Mouse (Mus musculus): Measurements from ENCODE around the gene Clec1a. TPM values are rescaled to one million over a fixed set of nuclear protein-coding genes. Genes with fewer than 3 reads are reported as not detected.
"Not testable (repeated sequence)": the region's sequence is repeated elsewhere in the genome, so short reads cannot be mapped to it uniquely, and the experiment has no call there.

Clec1a gene
- 2.8 TPM in 2 replicates for polyA plus RNA-seq (2016; fragmentation: Nextera tagmentation; extraction: Ambion mirVana)

GRCm38 (mm10) chr6:129451411-129452039, at the start of gene Clec1a:
Gene Clec1a, minus strand, starts transcription at chr6:129452000.
- H3K4me3 ChIP-seq, result no peak within 1 kb of the TSS
- no peaks in the 10 kb centered on the region for H3K36me3 ChIP-seq
- 60% methylated on average over 13 of the region's 13 CpGs for WGBS
- H3K9me3 ChIP-seq, result no peaks in the 10 kb centered on the region
- H3K4me1 ChIP-seq, result no peaks in the 10 kb centered on the region
- H3K9ac ChIP-seq, result no peak within 1 kb of the TSS
- H3K4me2 ChIP-seq (replicated peaks), result no peak within 1 kb of the TSS
- H3K27me3 ChIP-seq (replicated peaks), result no peaks in the 10 kb centered on the region
- ATAC-seq (ENCODE audit: low FRiP score, low read depth), result no peak
- no peak within 1 kb of the TSS for H3K27ac ChIP-seq

DNA sequence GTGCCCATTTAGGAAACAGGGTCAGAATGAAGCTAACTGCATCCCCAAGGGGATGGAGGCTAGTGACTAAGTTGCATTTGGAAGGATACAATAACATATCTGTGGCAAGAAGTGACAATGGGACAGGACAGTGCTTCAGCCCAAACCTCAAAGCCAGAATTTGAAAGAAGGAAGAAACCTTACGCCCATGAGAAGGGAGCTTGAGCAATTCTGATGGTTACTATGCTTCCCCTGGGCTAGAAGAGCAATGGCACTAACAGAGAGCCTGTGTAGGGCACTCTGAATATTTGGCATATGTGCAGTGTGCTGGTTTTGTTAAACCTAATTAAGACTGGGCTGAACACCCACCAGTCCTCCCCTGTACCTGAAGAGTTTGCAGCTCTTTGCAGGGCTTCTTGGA, 47.7 kb upstream of the Clec1a start:
- 95% methylated on average over 1 of the region's 1 CpGs for WGBS
- H3K9ac ChIP-seq, H3K27ac ChIP-seq: not testable (repeated sequence)

DNA sequence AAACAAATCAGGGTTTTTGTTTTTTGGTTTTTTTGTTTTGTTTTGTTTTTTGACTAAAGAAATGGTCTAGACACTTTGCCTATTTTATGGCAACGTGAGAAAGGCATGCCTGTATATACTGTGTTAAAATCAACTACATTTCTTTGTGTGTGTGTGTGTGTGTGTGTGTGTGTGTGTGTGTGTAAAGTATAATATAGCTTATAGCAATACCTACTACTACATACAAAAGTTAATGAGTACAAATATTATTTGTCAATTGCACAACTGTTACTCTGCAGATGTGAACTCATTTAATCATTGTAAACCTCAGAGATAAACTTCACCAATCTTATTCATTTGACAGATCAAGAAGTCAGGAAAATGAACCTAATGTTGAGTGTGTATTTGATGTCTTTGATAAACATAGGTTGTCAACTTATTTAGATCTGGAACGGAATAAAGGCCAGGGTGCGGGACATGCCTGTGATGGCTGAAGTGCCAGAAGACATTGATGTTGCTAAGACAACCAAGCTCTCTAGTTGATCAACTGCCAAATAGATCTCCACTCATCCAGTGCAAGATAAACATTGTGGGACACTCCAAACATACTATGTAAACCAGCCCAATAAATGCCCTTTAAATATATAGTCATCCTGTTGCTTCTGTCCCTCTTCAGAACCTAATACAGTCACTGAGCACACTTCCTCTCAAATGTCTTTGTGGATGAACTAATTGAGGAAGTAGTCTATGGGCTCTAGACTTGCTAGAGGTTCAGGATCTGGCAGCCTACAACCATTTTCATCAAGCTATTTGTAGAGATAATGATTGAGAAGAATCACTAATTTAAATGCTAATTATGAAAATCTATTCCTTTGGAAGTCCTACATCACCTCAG, 45.8 kb upstream of the Clec1a start:
- Histone ChIP-seq H3K4me2 (replicated peaks) (no peak overlapping the region), H3K4me1 (no peaks in the 10 kb centered on the region), H3K9me3 (no peaks in the 10 kb centered on the region), H3K36me3 (no peaks in the 10 kb centered on the region), H3K27me3 (replicated peaks) (no peaks in the 10 kb centered on the region), H3K9ac (no peak overlapping the region), H3K27ac (no peak overlapping the region), H3K4me3 (no peak overlapping the region)
- WGBS, result 94% methylated on average over 3 of the region's 3 CpGs
- no peak for ATAC-seq (ENCODE audit: low FRiP score, low read depth)

More for the DNA sequence above, 47.7 kb upstream of the Clec1a start:
- H3K4me3 ChIP-seq; ATAC-seq (ENCODE audit: low FRiP score, low read depth); H3K36me3 ChIP-seq; H3K9me3 ChIP-seq; H3K4me2 ChIP-seq (replicated peaks); H3K27me3 ChIP-seq (replicated peaks); H3K4me1 ChIP-seq: not testable (repeated sequence)

DNA sequence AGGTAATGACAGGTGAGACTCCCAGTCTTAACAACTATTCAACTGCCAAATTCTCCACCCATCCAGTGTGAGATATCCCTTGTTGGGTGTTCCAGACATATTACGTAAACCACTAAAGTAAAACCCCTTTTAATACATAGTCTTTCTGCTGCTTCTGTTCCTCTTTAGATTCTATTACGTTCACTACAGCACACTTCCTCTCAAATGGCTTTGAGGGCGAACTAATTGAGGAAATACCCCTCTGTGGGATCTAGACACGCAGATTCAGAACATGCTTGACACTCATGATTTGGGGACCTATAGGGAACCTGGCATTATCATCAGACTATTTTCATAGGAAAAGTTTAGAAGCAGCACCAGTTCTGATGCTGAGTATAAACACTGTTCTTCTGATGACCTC, 43.1 kb upstream of the Clec1a start:
- no peak for ATAC-seq (ENCODE audit: low FRiP score, low read depth)
- H3K9ac ChIP-seq, result no peak overlapping the region
- H3K9me3 ChIP-seq, result no peaks in the 10 kb centered on the region
- 83% methylated on average over 4 of the region's 4 CpGs for WGBS
- no peak overlapping the region for H3K4me3 ChIP-seq
- no peaks in the 10 kb centered on the region for H3K27me3 ChIP-seq (replicated peaks)
- no peak overlapping the region for H3K27ac ChIP-seq
- no peaks in the 10 kb centered on the region for H3K36me3 ChIP-seq
- no peak overlapping the region for H3K4me2 ChIP-seq (replicated peaks)
- no peaks in the 10 kb centered on the region for H3K4me1 ChIP-seq

DNA sequence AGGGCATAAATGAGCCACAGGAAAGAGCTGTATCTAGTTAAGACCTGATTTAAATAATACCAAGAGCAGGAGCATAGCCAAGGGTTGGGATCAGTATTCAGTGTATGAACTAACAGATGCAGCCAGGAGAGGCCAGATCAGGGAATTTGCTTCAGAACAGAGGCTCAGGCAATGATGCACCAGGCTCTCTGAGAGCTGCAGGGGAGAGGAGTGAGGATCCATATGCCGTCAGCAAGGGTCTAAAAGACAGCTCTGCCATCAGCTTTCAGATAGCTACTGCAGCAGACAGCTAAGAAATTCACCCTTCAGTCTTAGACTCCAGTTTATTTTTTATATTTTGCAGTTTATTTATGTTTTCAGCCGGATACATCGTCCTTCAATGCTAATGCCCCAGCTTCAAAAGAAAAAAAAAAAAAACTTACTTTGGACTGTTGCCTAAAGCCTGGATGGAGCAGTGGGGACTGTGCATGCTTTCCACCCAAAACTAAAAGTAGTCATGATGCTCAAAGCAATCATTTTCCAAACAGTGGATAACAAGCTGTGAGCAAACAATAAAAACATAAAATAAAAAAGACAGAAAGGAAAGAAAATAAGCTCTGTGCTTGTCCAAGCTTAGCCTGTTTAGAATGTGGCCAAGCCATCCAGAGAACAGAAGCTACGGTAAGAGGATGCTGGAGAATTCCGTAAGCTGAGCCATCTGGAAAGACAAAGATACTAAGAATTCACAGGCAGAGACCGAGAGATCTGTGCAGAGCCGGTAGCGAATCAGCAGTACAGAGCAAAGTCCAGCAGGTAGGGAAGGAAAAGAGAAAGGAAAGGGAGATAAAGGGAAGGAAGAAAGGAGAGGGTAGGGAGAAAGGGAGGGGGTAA, 28.5 kb upstream of the Clec1a start:
- WGBS, result 78% methylated on average over 8 of the region's 8 CpGs
- H3K27me3 ChIP-seq (replicated peaks), result no peaks in the 10 kb centered on the region
- H3K4me2 ChIP-seq (replicated peaks), result no peak overlapping the region
- ATAC-seq (ENCODE audit: low FRiP score, low read depth), result no peak
- no peaks in the 10 kb centered on the region for H3K36me3 ChIP-seq
- H3K4me3 ChIP-seq, result no peak overlapping the region
- no peak overlapping the region for H3K27ac ChIP-seq
- no peaks in the 10 kb centered on the region for H3K4me1 ChIP-seq
- no peaks in the 10 kb centered on the region for H3K9me3 ChIP-seq
- no peak overlapping the region for H3K9ac ChIP-seq

DNA sequence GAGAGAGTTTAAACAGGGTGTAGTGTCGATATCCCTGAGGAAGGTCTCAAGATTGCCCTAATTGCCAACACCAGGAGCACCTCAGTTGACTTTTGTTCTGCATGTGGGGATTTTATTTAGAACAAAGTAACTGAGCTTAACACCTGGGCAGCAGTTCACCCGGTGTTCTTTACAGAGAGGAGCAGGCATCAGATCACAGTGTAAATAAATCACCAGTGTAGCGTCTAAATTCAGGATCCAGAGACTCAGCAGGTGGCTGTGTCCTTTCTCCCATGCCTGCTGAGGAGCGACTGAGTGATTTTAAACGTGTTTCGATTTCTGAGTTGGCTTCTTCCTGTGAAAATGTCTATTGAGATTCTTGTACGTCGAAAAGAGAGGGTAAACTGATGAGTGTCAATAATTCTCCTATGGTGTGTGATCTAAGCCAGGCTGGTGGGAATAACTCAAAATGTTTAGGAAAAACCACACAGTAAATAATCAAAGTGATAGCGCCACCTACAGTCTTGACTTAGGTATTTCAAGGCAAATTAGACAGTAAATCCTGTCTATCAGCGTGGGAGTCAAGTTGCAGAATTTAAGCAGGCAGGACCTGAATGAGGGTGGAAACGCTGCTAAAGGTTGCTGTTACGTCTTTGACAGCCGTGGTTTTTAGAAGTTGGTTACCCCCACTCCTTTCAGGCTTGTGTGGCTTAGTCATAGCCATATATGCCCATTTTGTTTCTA, 24.8 kb upstream of the Clec1a start:
- no peaks in the 10 kb centered on the region for H3K36me3 ChIP-seq
- H3K9me3 ChIP-seq, result no peaks in the 10 kb centered on the region
- no peak overlapping the region for H3K4me2 ChIP-seq (replicated peaks)
- H3K9ac ChIP-seq, result no peak overlapping the region
- no peaks in the 10 kb centered on the region for H3K27me3 ChIP-seq (replicated peaks)
- H3K27ac ChIP-seq, result no peak overlapping the region
- 30% methylated on average over 13 of the region's 13 CpGs for WGBS
- ATAC-seq (ENCODE audit: low FRiP score, low read depth), result no peak
- no peaks in the 10 kb centered on the region for H3K4me1 ChIP-seq
- no peak overlapping the region for H3K4me3 ChIP-seq

- Histone ChIP-seq H3K27ac (no peak overlapping the region), H3K4me2 (replicated peaks) (no peak overlapping the region), H3K9ac (no peak overlapping the region), H3K4me3 (no peak overlapping the region), H3K4me1 (no peaks in the 10 kb centered on the region), H3K9me3 (no peaks in the 10 kb centered on the region), H3K27me3 (replicated peaks) (no peaks in the 10 kb centered on the region), H3K36me3 (no peaks in the 10 kb centered on the region)
- WGBS, result 78% methylated on average over 5 of the region's 5 CpGs
- ATAC-seq (ENCODE audit: low FRiP score, low read depth), result no peak
Observed at GRCm38 (mm10) chr6:129472627-129473026, 20.8 kb upstream of the Clec1a start.

DNA sequence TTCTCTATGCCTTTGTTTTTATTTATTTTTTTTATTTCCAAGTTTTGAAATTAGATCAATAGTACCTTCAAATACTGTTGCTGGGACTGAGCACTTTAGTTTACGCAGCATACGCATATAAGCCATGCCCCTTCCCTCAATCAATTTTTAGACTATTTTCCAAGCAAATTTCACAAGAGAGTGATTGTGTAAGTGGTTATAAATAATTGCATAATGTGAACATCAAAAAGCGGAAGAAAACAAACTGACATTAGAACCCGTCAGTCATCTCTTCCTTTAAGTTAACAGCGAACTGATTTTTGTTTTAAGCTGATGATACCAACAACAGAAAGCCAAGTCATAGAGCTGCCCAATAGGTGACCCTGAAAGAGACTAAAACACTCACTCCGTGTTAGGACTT, 19.6 kb upstream of the Clec1a start:
- H3K4me2 ChIP-seq (replicated peaks), result no peak overlapping the region
- H3K4me3 ChIP-seq, result no peak overlapping the region
- H3K9ac ChIP-seq, result no peak overlapping the region
- H3K4me1 ChIP-seq, result no peaks in the 10 kb centered on the region
- H3K27me3 ChIP-seq (replicated peaks), result no peaks in the 10 kb centered on the region
- no peaks in the 10 kb centered on the region for H3K9me3 ChIP-seq
- no peak overlapping the region for H3K27ac ChIP-seq
- no peaks in the 10 kb centered on the region for H3K36me3 ChIP-seq
- 93% methylated on average over 6 of the region's 6 CpGs for WGBS
- ATAC-seq (ENCODE audit: low FRiP score, low read depth), result no peak

GRCm38 (mm10) chr6:129449743-129450142, 2.1 kb downstream of the Clec1a start:
- ATAC-seq (ENCODE audit: low FRiP score, low read depth), result no peak
- no peaks in the 10 kb centered on the region for H3K4me1 ChIP-seq
- no peaks in the 10 kb centered on the region for H3K36me3 ChIP-seq
- WGBS, result 85% methylated on average over 6 of the region's 6 CpGs
- no peak overlapping the region for H3K4me3 ChIP-seq
- no peak overlapping the region for H3K9ac ChIP-seq
- no peaks in the 10 kb centered on the region for H3K9me3 ChIP-seq
- H3K27ac ChIP-seq, result no peak overlapping the region
- H3K4me2 ChIP-seq (replicated peaks), result no peak overlapping the region
- no peaks in the 10 kb centered on the region for H3K27me3 ChIP-seq (replicated peaks)

GRCm38 (mm10) chr6:129438033-129438432, 13.8 kb downstream of the Clec1a start:
- Histone ChIP-seq H3K27me3 (replicated peaks) (no peaks in the 10 kb centered on the region), H3K4me1 (no peaks in the 10 kb centered on the region), H3K9ac (no peak overlapping the region), H3K36me3 (no peaks in the 10 kb centered on the region), H3K4me3 (no peak overlapping the region), H3K4me2 (replicated peaks) (no peak overlapping the region), H3K27ac (no peak overlapping the region), H3K9me3 (no peaks in the 10 kb centered on the region)
- WGBS, result 88% methylated on average over 2 of the region's 2 CpGs
- ATAC-seq (ENCODE audit: low FRiP score, low read depth), result no peak

DNA sequence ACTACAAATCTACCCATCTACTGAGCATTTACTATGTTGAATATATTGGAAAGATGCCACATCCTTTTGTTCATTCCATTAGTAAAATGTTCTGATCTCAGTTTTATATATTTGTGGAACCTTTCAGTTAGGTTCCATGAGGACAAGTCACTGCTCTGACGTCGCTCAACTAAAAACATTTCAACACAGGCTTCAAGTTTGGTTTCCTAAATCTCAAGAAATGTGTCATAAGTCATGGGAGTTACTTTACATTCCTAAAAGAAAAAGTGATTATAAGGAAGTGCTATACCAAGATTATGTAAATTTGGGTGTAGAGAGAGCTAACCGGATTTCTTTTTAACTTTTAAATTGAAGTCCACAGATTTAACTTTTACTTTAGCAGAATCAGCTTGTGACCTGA, 15.8 kb downstream of the Clec1a start:
- WGBS, result 89% methylated on average over 3 of the region's 3 CpGs
- ATAC-seq (ENCODE audit: low FRiP score, low read depth), result no peak
- no peak overlapping the region for H3K9ac ChIP-seq
- no peak overlapping the region for H3K4me2 ChIP-seq (replicated peaks)
- H3K27me3 ChIP-seq (replicated peaks), result no peaks in the 10 kb centered on the region
- H3K9me3 ChIP-seq, result no peaks in the 10 kb centered on the region
- no peaks in the 10 kb centered on the region for H3K4me1 ChIP-seq
- H3K27ac ChIP-seq, result no peak overlapping the region
- no peak overlapping the region for H3K4me3 ChIP-seq
- H3K36me3 ChIP-seq, result no peaks in the 10 kb centered on the region

GRCm38 (mm10) chr6:129434239-129434638, 17.6 kb downstream of the Clec1a start:
- Histone ChIP-seq H3K9ac (no peak overlapping the region), H3K9me3 (no peaks in the 10 kb centered on the region), H3K27me3 (replicated peaks) (no peaks in the 10 kb centered on the region), H3K36me3 (no peaks in the 10 kb centered on the region), H3K4me1 (no peaks in the 10 kb centered on the region), H3K4me2 (replicated peaks) (no peak overlapping the region), H3K27ac (no peak overlapping the region), H3K4me3 (no peak overlapping the region)
- no peak for ATAC-seq (ENCODE audit: low FRiP score, low read depth)
- 72% methylated on average over 5 of the region's 5 CpGs for WGBS
